Mouse (Mus musculus) brain, embryonic 18.5 days (tissue): ENCODE results near the gene 1700129C05Rik.

Source experiments
- DNase-seq: peaks from one replicate; pipeline ENCODE4 v3.0.0-alpha.2; 2012; ENCODE audit warnings: low read depth, low spot score

Gene 1700129C05Rik

GRCm38 (mm10) chr14:59142793-59143192, at the start of gene 1700129C05Rik:
1700129C05Rik (minus strand) TSS chr14:59142893.
- DNase-seq: no peak

- no peak for DNase-seq
Observed at GRCm38 (mm10) chr14:59186121-59186520, 43.4 kb upstream of the 1700129C05Rik start.

GRCm38 (mm10) chr14:59185514-59185913, 42.8 kb upstream of the 1700129C05Rik start:
- no peak for DNase-seq

- no peak for DNase-seq
Observed at GRCm38 (mm10) chr14:59182732-59183131, 40.0 kb upstream of the 1700129C05Rik start.

- no peak for DNase-seq
Observed at GRCm38 (mm10) chr14:59178649-59179048, 36.0 kb upstream of the 1700129C05Rik start, which contains the start of gene Gm5142. Gm5142 (minus strand) TSS chr14:59178749.

GRCm38 (mm10) chr14:59157016-59157698, 14.5 kb upstream of the 1700129C05Rik start:
- no peak for DNase-seq

- no peak for DNase-seq
Observed at GRCm38 (mm10) chr14:59155589-59155988, 12.9 kb upstream of the 1700129C05Rik start.

GRCm38 (mm10) chr14:59114281-59114680, 28.4 kb downstream of the 1700129C05Rik start:
- peak; percentile 14 for DNase-seq

- no peak for DNase-seq
Observed at GRCm38 (mm10) chr14:59104006-59104605, 38.6 kb downstream of the 1700129C05Rik start.

GRCm38 (mm10) chr14:59093601-59094000, 49.1 kb downstream of the 1700129C05Rik start:
- DNase-seq: no peak

GRCm38 (mm10) chr14:59084396-59084795, 58.3 kb downstream of the 1700129C05Rik start:
- peak; percentile 12 for DNase-seq
